Mouse (Mus musculus): ENCODE results near the gene Ngdn.

Ngdn gene

DNA sequence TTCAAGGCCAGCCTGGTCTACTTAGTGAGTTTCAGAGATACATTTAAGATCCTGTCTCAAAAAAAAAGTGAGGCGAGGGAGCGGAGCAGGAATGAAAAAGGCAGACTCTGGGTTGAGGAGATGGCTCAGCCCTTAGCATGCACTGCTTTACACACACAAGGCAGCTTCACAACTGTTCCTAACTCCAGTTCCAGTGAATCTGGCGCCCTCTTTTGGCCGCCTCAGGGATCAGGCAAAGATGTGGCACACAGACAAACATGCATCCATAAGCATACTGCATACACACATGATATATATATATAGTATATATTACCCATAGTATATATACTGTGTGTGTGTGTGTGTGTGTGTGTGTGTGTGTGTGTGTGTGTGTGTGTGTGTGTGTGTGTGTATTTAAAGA, 4.1 kb upstream of the Ngdn start:
- TF ChIP-seq GATA4 (IDR thresholded peaks at IDR 0.05; ENCODE audit: insufficient replicate concordance, low read length) = no peak

DNA sequence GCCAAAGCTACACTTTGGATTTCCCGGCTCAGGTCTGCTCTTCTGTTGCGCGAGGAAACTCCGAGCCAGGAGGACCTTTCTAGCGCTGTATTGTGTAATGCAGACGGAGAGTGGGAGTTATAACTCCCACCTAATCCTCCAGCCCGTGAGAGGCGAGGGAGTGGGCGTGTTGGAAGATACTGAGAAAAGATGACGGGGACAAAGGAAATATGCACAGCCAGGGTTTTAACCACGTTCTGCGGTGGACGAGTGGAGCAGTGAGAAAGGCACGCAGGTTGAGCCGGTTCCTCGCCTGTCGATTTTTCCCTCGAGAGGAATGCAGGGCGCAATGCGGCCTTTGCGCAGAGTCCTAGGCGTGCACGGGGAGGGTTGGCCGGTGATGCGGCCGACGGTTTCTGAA, 663 bp upstream of the Ngdn start:
- no peak for TF ChIP-seq GATA4 (IDR thresholded peaks at IDR 0.05; ENCODE audit: insufficient replicate concordance, low read length)

DNA sequence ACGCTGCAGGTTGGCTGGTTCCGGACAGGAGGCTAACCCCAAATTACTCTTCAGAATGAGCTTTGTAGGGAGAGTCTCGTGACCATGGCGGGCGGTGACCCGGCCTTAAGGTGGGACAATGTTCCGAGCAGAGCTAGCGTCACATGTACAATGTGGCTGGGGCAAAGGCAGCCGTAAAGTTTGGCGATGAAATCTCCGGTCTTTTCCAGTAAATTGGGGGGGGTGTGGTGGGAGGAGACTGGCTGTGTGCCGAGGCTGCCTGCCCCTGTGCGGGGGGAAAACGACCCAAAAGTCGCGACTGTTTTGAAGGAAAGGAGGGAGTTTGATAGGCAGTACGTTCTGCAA, 485 bp downstream of the Ngdn start:
- no peak for TF ChIP-seq GATA4 (IDR thresholded peaks at IDR 0.05; ENCODE audit: insufficient replicate concordance, low read length)

DNA sequence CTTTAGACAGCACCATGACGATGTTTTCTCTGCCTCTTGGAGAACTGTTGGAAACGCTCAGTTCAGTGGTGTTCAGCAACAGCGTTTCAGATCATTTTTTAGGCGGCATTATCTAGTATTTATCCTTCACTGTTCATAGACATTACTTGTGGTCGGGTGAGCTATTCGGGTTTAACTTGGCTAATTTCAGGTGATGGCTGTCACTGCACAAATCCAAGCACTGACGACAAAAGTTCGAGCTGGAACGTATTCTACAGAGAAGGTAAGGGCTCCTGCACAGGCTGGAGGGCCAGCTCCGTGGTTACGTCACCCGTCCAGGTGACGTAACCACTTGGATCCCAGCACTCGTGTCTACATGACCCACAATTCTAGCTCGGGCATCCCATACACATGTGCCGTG, 1.6 kb downstream of the Ngdn start:
- no peak for TF ChIP-seq GATA4 (IDR thresholded peaks at IDR 0.05; ENCODE audit: insufficient replicate concordance, low read length)

- TF ChIP-seq GATA4 (IDR thresholded peaks at IDR 0.05; ENCODE audit: insufficient replicate concordance, low read length) = no peak
Measured at GRCm38 (mm10) chr14:55020394-55020793, 5.1 kb downstream of the Ngdn start.

GRCm38 (mm10) chr14:55023011-55023410, 7.8 kb downstream of the Ngdn start:
- no peak for TF ChIP-seq GATA4 (IDR thresholded peaks at IDR 0.05; ENCODE audit: insufficient replicate concordance, low read length)

DNA sequence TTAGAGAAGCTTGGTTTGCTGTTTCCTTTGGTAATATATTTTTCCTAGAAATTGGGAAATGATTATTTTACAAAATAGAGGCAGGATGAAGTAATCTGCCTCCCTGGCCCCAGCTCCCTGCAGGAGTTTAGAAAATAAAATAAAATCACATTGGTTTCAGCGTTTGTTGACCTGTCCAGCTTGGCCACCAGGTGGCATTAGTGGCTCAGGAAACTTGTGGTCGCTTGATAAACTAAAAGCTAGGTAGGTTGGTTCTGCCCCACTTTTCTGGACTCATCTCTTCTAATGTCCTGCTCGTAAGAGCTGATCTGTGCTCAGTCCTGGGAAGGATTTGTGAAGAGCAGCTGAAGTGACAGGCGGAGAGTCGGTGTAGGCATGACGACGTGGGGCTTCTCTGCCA, 9.0 kb downstream of the Ngdn start:
- TF ChIP-seq GATA4 (IDR thresholded peaks at IDR 0.05; ENCODE audit: insufficient replicate concordance, low read length) = no peak

DNA sequence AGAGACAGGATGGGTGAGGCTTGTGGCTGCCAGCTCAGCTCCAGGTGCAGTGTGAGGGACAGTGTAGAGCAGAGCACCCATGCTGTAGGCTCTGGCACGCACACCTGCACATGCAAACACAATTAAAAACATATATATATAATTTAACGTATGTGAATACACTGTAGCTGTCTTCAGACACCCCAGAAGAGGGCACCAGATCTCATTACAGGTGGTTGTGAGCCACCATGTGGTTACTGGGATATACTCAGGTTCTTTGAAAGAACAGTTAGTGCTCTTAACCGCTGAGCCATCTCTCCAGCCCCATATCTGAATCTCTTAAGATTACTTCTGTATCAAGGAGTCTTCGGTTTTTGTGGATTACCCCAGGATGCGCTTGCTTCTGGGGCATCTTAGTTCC, 10.3 kb downstream of the Ngdn start:
- TF ChIP-seq GATA4 (IDR thresholded peaks at IDR 0.05; ENCODE audit: insufficient replicate concordance, low read length) = no peak

DNA sequence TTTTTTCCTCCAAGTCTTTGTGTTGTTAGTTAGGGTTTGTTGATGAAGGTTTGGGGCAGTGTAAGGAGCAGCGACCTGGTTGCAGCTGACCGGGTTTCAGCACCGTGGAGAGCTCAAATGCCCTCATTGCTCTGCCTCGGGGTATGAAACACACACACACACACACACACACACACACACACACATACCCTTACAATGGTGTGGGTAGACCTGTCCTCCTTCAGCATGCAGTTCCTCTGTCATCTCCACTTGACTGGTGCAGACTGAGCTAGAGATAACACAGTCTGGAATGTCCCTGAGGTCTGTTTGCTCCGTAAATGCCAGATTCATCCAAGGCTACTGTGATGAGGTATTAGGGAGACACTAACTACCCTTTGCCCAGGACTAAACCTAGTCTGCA, 12.0 kb downstream of the Ngdn start:
- no peak for TF ChIP-seq GATA4 (IDR thresholded peaks at IDR 0.05; ENCODE audit: insufficient replicate concordance, low read length)

- no peak for TF ChIP-seq GATA4 (IDR thresholded peaks at IDR 0.05; ENCODE audit: insufficient replicate concordance, low read length)
Measured at GRCm38 (mm10) chr14:55027653-55028052, 12.4 kb downstream of the Ngdn start.

DNA sequence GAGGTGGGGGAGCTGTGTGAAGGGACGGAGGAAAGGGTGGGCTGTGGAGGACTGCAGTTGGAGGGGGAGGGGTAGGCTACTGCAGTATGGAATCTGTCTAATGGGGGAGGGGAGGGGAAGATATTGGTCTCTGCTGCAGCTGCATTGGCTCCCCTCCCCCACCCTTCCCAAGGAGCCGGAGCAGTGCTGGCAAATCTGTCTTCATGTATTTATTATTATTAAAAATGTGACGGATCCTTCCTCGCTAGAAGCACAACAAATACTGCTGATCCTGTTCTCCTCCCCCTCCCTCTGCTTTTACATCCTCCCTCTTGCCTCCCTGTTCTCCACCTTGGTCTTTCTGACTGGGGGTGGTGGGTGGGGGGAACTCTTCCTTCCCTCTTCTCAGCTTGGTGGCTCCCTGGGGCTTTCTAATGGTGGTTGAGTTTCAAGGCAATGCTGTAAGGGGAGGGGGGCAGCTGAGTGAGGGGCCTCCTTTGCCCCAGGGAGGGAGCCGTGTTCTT, 13.1 kb downstream of the Ngdn start:
- TF ChIP-seq GATA4 (IDR thresholded peaks at IDR 0.05; ENCODE audit: insufficient replicate concordance, low read length) = no peak

DNA sequence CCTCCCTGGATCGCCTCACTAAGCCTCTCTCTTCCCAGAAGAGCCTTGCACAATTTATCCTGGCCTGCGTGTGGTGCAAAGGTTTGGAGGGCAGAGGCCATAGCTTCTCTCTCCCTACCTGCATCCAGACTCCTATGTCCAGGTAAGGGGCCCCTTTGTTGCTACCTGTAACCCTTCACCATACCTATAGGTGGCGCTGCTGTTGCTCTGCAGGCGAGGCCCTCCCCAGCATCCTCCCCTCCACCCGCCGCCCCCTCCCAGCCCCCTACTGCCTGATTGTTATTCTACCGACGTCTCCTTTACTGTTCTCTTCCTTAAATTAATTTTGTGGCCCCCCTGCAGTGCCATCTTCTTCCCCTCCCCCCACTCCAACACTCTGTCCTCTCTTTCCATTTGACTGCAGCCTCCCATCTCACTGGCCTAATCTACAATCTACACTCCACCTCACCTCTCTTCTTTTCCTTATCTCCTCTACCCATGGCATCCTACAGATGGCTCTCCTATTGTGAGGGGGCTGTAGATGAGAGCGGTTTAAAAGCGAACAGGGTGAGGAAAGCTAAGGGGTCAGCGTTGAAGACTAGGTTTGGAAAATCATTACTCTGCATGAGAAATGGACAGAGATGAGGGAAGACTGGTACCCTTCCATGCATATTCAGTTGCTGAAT, 13.9 kb downstream of the Ngdn start:
- no peak for TF ChIP-seq GATA4 (IDR thresholded peaks at IDR 0.05; ENCODE audit: insufficient replicate concordance, low read length)

- no peak for TF ChIP-seq GATA4 (IDR thresholded peaks at IDR 0.05; ENCODE audit: insufficient replicate concordance, low read length)
Measured at GRCm38 (mm10) chr14:55032695-55033225, 17.5 kb downstream of the Ngdn start.

GRCm38 (mm10) chr14:55047971-55048531, 32.8 kb downstream of the Ngdn start:
- TF ChIP-seq GATA4 (IDR thresholded peaks at IDR 0.05; ENCODE audit: insufficient replicate concordance, low read length) = no peak

GRCm38 (mm10) chr14:55052496-55052895, 37.2 kb downstream of the Ngdn start:
- TF ChIP-seq GATA4 (IDR thresholded peaks at IDR 0.05; ENCODE audit: insufficient replicate concordance, low read length) = no peak

- TF ChIP-seq GATA4 (IDR thresholded peaks at IDR 0.05; ENCODE audit: insufficient replicate concordance, low read length) = no peak
Measured at GRCm38 (mm10) chr14:55053050-55053449, 37.8 kb downstream of the Ngdn start.

DNA sequence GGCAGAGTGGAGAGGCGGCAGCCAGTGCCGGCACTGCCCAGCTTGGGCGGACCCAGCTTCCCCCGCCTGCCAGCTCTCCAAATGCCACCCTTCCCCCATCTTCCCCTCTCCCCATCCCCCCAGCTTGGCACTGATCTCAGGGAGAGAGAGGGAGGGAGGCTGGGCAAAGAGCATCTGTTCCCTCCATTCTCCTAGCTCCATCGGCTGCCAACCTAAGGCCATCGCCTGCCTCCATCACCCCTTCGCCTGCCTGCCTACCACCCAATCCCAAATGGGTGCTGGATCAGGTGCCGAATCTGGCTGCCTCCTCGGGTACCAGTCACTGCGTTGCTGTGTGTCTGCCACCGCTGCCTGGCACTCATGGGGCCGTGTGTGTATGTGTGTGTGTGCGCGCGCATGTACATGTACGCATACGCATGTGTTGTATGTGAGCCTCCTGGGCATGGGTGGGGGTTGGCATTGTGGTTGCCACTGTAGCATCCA, 38.5 kb downstream of the Ngdn start:
- no peak for TF ChIP-seq GATA4 (IDR thresholded peaks at IDR 0.05; ENCODE audit: insufficient replicate concordance, low read length)

Measured in liver, adult (tissue).